Mouse (Mus musculus) brain, embryonic 14.5 days (tissue): ENCODE measurements around the gene Tmem120a.

Source experiments
- CTCF ChIP-seq: fragments of 200-500 bp; IDR thresholded peaks from 2 replicates; pipeline ENCODE4 v1.5.1; 2012; ENCODE audit warnings: inconsistent platforms, mild to moderate bottlenecking, moderate library complexity, borderline replicate concordance; ENCODE audit not compliant: insufficient read depth, insufficient read length; ENCODE audit errors: extremely low read depth
- POLR2A ChIP-seq: fragments of 200-500 bp; IDR thresholded peaks from 2 replicates; pipeline ENCODE4 v1.6.1; 2012; ENCODE audit warnings: mild to moderate bottlenecking, inconsistent platforms, borderline replicate concordance; ENCODE audit not compliant: poor library complexity, insufficient read depth, insufficient read length, severe bottlenecking; ENCODE audit errors: extremely low read depth

GRCm38 (mm10) chr5:135726641-135727346 is 17.5 kb downstream of the Tmem120a start:
- no peak for TF ChIP-seq CTCF
- no peak for TF ChIP-seq POLR2A
